Mouse (Mus musculus): Measurements from ENCODE around the gene Rassf6. TPM values are rescaled to one million over a fixed set of nuclear protein-coding genes. Genes with fewer than 3 reads are reported as not detected.
A peak's percentile ranks its signal among the peaks of the same experiment; 100 is the strongest.

The Rassf6 gene
- polyA plus RNA-seq, 1 experiment from 2014 or later = 37.9 TPM

DNA sequence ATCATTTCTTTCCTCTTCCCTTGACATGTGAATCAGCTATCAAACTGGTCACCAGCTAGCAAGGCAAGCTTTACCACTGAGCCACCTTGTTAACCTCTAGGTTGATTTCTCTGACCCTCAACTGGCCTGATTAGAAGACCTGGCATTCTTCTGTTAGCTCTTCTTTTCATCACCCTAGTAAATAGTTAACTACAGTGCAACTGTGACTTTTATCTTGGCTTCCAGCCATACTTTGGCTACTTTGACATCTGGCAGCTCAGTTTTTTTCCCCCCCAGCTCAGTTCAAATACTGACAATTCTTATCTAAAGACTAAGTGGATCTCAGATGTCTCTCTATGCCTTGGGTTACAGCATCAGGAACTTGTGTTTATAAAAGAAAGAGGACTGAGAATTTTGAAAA is 72.1 kb downstream of the Rassf6 start:
- Histone ChIP-seq H3K4me3 (ENCODE audit: low read length) (no peak overlapping the region), H3K9me3 (ENCODE audit: control insufficient read depth, low read length) (no peaks in the 10 kb centered on the region), H3K27me3 (replicated peaks; ENCODE audit: control insufficient read depth, insufficient read depth, low read length) (no peaks in the 10 kb centered on the region), H3K9ac (ENCODE audit: low read depth, low read length) (no peak overlapping the region), H3K27ac (ENCODE audit: low read length) (no peak overlapping the region), H3K36me3 (ENCODE audit: control insufficient read depth, insufficient read depth, low read length) (no peaks in the 10 kb centered on the region), H3K4me2 (ENCODE audit: low read depth, low read length) (no peak overlapping the region), H3K4me1 (ENCODE audit: control insufficient read depth, insufficient read depth, low read length) (no peaks in the 10 kb centered on the region; the same call in 1 of the 2 replicates)
- ATAC-seq = peak; percentile 82

DNA sequence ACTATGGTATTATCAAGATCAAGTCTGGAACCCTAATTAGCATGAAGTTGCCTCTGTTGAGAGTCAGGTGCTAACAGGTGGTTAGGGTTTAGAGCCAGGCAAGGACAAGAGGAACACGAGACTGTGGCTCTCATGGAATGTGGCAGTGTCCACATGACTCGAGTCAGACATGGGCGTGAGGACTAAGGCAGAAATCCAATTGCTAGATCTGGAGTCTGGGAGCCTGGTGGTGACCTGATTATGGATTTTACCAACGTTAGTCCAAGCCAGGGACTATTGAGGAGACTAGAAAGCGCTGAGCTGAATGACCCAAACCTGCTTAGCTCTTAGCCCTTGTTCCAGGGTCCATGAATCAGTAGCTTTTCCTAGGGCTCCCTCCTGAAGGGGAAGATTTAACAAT is 72.7 kb downstream of the Rassf6 start:
- no peak overlapping the region for H3K4me3 ChIP-seq (ENCODE audit: low read length)
- no peak overlapping the region for H3K4me2 ChIP-seq (ENCODE audit: low read depth, low read length)
- 62% methylated on average over 5 of the region's 5 CpGs for WGBS
- no peaks in the 10 kb centered on the region for H3K9me3 ChIP-seq (ENCODE audit: control insufficient read depth, low read length)
- H3K27ac ChIP-seq (ENCODE audit: low read length) = no peak overlapping the region
- H3K4me1 ChIP-seq (ENCODE audit: control insufficient read depth, insufficient read depth, low read length) = no peaks in the 10 kb centered on the region; the same call in 1 of the 2 replicates
- ATAC-seq = peak; percentile 50
- H3K9ac ChIP-seq (ENCODE audit: low read depth, low read length) = no peak overlapping the region
- H3K27me3 ChIP-seq (replicated peaks; ENCODE audit: control insufficient read depth, insufficient read depth, low read length) = no peaks in the 10 kb centered on the region
- H3K36me3 ChIP-seq (ENCODE audit: control insufficient read depth, insufficient read depth, low read length) = no peaks in the 10 kb centered on the region

DNA sequence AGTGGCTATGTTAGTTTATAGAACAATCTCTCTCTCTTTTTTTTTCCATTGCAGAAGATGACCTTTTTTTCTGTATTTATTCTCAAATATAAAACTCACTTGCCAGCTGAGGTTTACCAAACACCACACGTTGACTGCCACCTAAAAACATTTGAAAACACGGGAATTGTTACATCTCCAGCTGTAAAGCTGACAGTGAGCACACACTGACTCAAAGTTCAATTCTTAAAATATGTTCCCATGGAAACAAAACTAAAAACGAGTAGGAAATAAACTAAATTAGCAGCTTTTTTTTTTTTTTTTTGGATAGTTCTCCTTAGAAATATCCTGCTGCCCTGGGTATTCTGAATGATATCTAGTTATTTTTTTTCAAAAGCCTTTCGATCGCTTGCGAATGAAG is 75.3 kb downstream of the Rassf6 start:
- H3K36me3 ChIP-seq (ENCODE audit: control insufficient read depth, insufficient read depth, low read length) = no peaks in the 10 kb centered on the region
- 79% methylated on average over 6 of the region's 6 CpGs for WGBS
- no peaks in the 10 kb centered on the region for H3K9me3 ChIP-seq (ENCODE audit: control insufficient read depth, low read length)
- no peak overlapping the region for H3K4me3 ChIP-seq (ENCODE audit: low read length)
- H3K27ac ChIP-seq (ENCODE audit: low read length) = no peak overlapping the region
- H3K4me1 ChIP-seq (ENCODE audit: control insufficient read depth, insufficient read depth, low read length) = no peaks in the 10 kb centered on the region; the same call in 1 of the 2 replicates
- no peak overlapping the region for H3K4me2 ChIP-seq (ENCODE audit: low read depth, low read length)
- no peak overlapping the region for H3K9ac ChIP-seq (ENCODE audit: low read depth, low read length)
- no peak for ATAC-seq
- H3K27me3 ChIP-seq (replicated peaks; ENCODE audit: control insufficient read depth, insufficient read depth, low read length) = no peaks in the 10 kb centered on the region

DNA sequence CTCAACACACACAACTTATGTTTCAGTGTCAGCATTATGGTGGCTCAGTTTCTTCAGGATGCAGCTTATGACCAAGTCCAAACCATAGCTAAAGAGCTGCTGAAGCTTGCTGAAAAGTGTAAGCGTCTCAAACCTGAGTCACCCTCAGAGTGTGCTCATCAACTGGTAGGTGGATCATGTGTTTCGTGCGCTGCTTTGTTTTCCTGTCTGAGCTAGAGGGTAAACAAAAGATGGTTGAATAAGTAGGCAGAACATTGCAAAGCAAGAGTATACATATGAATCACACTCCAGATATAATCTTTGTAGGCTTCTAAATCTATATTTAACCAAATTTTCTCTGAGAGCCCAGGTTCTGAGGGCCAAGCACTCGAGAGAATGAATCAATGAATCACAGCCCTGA is 76.3 kb downstream of the Rassf6 start:
- H3K9me3 ChIP-seq (ENCODE audit: control insufficient read depth, low read length) = no peaks in the 10 kb centered on the region
- ATAC-seq = no peak
- WGBS = 85% methylated on average over 4 of the region's 4 CpGs

DNA sequence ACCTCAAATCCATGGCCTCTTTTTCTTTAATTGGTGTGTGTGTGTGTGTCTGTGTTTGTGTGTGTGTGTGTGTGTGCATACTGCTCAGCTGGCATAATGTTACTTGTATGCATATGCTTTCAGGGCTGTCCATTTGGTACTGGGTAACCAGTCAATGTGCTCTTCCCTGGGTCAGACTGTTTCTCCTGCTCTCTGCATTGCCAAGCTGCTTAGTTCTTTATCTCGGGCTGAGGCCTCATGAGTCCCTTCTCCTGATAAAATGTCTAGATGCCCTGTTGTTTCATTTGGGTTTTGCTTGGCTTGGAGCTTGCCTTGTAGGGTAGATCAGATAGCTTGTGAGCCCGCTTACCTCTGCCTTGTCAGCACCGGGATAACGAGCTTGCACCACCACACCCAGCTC is 77.6 kb downstream of the Rassf6 start:
- Histone ChIP-seq H3K4me2 (ENCODE audit: low read depth, low read length) (no peak overlapping the region), H3K9me3 (ENCODE audit: control insufficient read depth, low read length) (no peaks in the 10 kb centered on the region), H3K27ac (ENCODE audit: low read length) (no peak overlapping the region), H3K4me3 (ENCODE audit: low read length) (no peak overlapping the region), H3K27me3 (replicated peaks; ENCODE audit: control insufficient read depth, insufficient read depth, low read length) (no peaks in the 10 kb centered on the region), H3K4me1 (ENCODE audit: control insufficient read depth, insufficient read depth, low read length) (no peaks in the 10 kb centered on the region; the same call in 1 of the 2 replicates), H3K36me3 (ENCODE audit: control insufficient read depth, insufficient read depth, low read length) (no peaks in the 10 kb centered on the region), H3K9ac (ENCODE audit: low read depth, low read length) (no peak overlapping the region)
- ATAC-seq = no peak
- 72% methylated on average over 4 of the region's 4 CpGs for WGBS

More for the DNA sequence above, 76.3 kb downstream of the Rassf6 start:
- H3K4me1 ChIP-seq (ENCODE audit: control insufficient read depth, insufficient read depth, low read length) = no peaks in the 10 kb centered on the region; the same call in 1 of the 2 replicates
- H3K27ac ChIP-seq (ENCODE audit: low read length) = no peak overlapping the region
- no peak overlapping the region for H3K9ac ChIP-seq (ENCODE audit: low read depth, low read length)
- no peak overlapping the region for H3K4me3 ChIP-seq (ENCODE audit: low read length)
- H3K4me2 ChIP-seq (ENCODE audit: low read depth, low read length) = no peak overlapping the region
- no peaks in the 10 kb centered on the region for H3K27me3 ChIP-seq (replicated peaks; ENCODE audit: control insufficient read depth, insufficient read depth, low read length)
- no peaks in the 10 kb centered on the region for H3K36me3 ChIP-seq (ENCODE audit: control insufficient read depth, insufficient read depth, low read length)

DNA sequence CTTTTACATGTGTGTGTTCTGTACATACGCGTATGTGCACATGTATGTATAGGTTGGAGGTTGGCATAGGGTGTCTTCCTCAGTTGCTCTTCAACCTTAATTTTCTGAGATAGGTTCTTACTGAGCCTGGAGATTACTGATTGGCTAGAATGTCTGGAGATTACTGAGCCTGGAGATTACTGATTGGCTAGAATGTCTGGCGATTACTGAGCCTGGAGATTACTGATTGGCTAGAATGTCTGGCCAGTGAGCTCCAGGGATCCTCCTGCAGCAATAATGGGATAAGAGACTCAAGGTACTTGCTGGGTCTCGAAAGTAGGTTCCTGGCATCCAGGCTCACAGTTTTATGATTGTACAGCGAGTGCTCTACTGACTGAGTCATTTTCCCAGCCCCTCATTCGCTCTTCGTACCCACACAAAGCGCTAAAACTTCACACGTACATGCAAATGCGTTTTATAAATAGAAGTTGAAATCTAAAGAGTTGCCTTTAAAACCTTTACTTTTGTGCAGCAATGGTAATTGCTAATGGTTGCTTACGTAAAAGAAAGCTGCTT is 78.7 kb downstream of the Rassf6 start:
- no peak overlapping the region for H3K27ac ChIP-seq (ENCODE audit: low read length)
- 92% methylated on average over 11 of the region's 11 CpGs for WGBS
- H3K4me1 ChIP-seq (ENCODE audit: control insufficient read depth, insufficient read depth, low read length) = no peaks in the 10 kb centered on the region

DNA sequence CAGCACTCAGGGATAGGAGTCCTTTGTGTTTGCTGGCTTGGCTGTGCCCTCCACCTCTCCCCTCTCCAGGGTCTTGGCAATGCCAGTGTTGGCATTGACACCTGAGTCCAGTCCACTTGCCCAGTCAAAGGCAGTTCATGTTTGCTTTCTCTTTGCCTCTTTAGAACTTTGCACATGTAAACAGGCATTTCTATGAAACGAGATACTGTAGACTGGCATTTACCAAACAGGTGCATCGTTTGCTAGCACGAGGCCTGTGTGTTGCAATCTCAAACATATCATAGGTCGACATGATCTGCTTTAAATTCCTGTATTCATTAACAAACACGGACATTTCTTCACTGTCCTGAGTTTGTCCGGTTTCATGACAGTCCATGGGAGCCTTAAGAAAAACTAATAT is 79.7 kb downstream of the Rassf6 start, which contains the start of gene 5830473C10Rik:
Gene 5830473C10Rik (plus strand): TSS at position 365 of the 400 bp plus-strand sequence.
- Histone ChIP-seq H3K36me3 (ENCODE audit: control insufficient read depth, insufficient read depth, low read length) (no peaks in the 10 kb centered on the region), H3K4me1 (ENCODE audit: control insufficient read depth, insufficient read depth, low read length) (no peaks in the 10 kb centered on the region), H3K4me3 (ENCODE audit: low read length) (no peak within 1 kb of the TSS), H3K27ac (ENCODE audit: low read length) (no peak within 1 kb of the TSS), H3K27me3 (replicated peaks; ENCODE audit: control insufficient read depth, insufficient read depth, low read length) (no peaks in the 10 kb centered on the region), H3K4me2 (ENCODE audit: low read depth, low read length) (no peak within 1 kb of the TSS), H3K9me3 (ENCODE audit: control insufficient read depth, low read length) (no peaks in the 10 kb centered on the region), H3K9ac (ENCODE audit: low read depth, low read length) (no peak within 1 kb of the TSS)
- WGBS = 88% methylated on average over 6 of the region's 6 CpGs
- ATAC-seq = no peak

More for the DNA sequence above, 78.7 kb downstream of the Rassf6 start:
- Histone ChIP-seq H3K9me3 (ENCODE audit: control insufficient read depth, low read length) (no peaks in the 10 kb centered on the region), H3K4me2 (ENCODE audit: low read depth, low read length) (no peak overlapping the region), H3K27me3 (replicated peaks; ENCODE audit: control insufficient read depth, insufficient read depth, low read length) (no peaks in the 10 kb centered on the region), H3K4me3 (ENCODE audit: low read length) (no peak overlapping the region), H3K9ac (ENCODE audit: low read depth, low read length) (no peak overlapping the region), H3K36me3 (ENCODE audit: control insufficient read depth, insufficient read depth, low read length) (no peaks in the 10 kb centered on the region)
- ATAC-seq = no peak

DNA sequence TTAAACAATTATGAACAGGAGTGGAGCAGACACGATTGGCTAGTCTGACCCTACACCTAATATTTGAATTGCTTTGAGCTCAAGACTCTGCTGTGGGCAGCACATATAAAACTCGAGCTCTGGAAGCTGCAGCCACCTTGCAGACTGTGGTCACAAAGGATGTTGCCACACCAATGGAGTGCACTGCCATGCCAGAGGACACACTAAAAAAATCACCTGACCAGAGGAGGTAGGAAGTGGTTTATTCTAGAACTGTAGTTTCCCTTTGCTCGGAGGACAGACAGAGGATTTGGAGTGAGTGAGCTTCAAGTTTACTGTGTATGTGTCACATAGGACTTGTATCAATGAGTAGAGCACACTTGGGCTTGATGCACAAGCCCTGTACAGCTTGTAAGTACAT is 84.4 kb downstream of the Rassf6 start:
- no peaks in the 10 kb centered on the region for H3K36me3 ChIP-seq (ENCODE audit: control insufficient read depth, insufficient read depth, low read length)
- H3K9ac ChIP-seq (ENCODE audit: low read depth, low read length) = no peak overlapping the region
- ATAC-seq = no peak
- H3K4me2 ChIP-seq (ENCODE audit: low read depth, low read length) = no peak overlapping the region
- no peak overlapping the region for H3K27ac ChIP-seq (ENCODE audit: low read length)
- no peaks in the 10 kb centered on the region for H3K9me3 ChIP-seq (ENCODE audit: control insufficient read depth, low read length)
- H3K4me3 ChIP-seq (ENCODE audit: low read length) = no peak overlapping the region
- no peaks in the 10 kb centered on the region for H3K4me1 ChIP-seq (ENCODE audit: control insufficient read depth, insufficient read depth, low read length)
- H3K27me3 ChIP-seq (replicated peaks; ENCODE audit: control insufficient read depth, insufficient read depth, low read length) = no peaks in the 10 kb centered on the region
- 70% methylated on average over 3 of the region's 3 CpGs for WGBS

All from intestine, embryonic 16.5 days (tissue).